Mouse (Mus musculus) CH12.LX (cell line): ENCODE data around the gene Mmp28. TPM values are rescaled to one million over a fixed set of nuclear protein-coding genes. Genes with fewer than 3 reads are reported as not detected.

ENCODE experiments used
- DNase-seq: peaks from one replicate; pipeline ENCODE4 v3.0.0-alpha.2; 2013; ENCODE audit errors: extremely low read depth
- H3K27ac ChIP-seq: 2 replicates; pipeline ENCODE4 v1.5.1; 2012; ENCODE audit warnings: low read depth, mild to moderate bottlenecking, control low read depth, moderate library complexity; ENCODE audit not compliant: insufficient read depth
- H3K27me3 ChIP-seq: replicated peaks from 2 replicates; pipeline ENCODE3; 2012; ENCODE audit warnings: inconsistent platforms
- H3K36me3 ChIP-seq, 2 experiments: replicated peaks in 1 of 2; 2 replicates each; pipeline versions ENCODE3 to v1.6.1; 2012; ENCODE audit warnings: inconsistent platforms in 1 of 2, low read length in 1 of 2, mild to moderate bottlenecking in 1 of 2, mixed read lengths in 1 of 2, moderate library complexity in 1 of 2; ENCODE audit not compliant: control insufficient read depth in 1 of 2, insufficient read depth in 1 of 2
- H3K4me1 ChIP-seq, 2 experiments: 2 replicates each; pipeline ENCODE4 v1.6.1; 2012; ENCODE audit warnings: inconsistent platforms in 1 of 2, moderate library complexity in 1 of 2; ENCODE audit not compliant: insufficient read depth in 2 of 2, control insufficient read depth in 1 of 2
- H3K4me2 ChIP-seq: 2 replicates; pipeline ENCODE4 v1.6.1; 2012; ENCODE audit warnings: low read depth, mild to moderate bottlenecking, control low read depth; ENCODE audit not compliant: poor library complexity, insufficient read depth, severe bottlenecking
- H3K4me3 ChIP-seq, 3 experiments: fragments of 150-350 bp in 1 of 3; sonication (generic) in 1 of 3; replicated peaks in 1 of 3; 2 replicates each; pipeline versions ENCODE3 to v1.5.1; 2011 to 2012; ENCODE audit warnings: low read depth in 2 of 3, low read length in 2 of 3, mild to moderate bottlenecking in 2 of 3, moderate library complexity in 2 of 3, control low read depth in 1 of 3, improper control_type of control experiment in 1 of 3, inconsistent platforms in 1 of 3, mixed read lengths in 1 of 3; ENCODE audit not compliant: poor library complexity in 1 of 3
- H3K79me2 ChIP-seq: replicated peaks from 2 replicates; pipeline ENCODE4 v1.6.1; 2012; ENCODE audit warnings: mild to moderate bottlenecking, moderate library complexity; ENCODE audit not compliant: control insufficient read depth, poor library complexity, insufficient read depth, severe bottlenecking; ENCODE audit errors: extremely low read depth
- H3K9ac ChIP-seq: 2 replicates; pipeline ENCODE4 v1.6.1; 2012; ENCODE audit warnings: low read depth, mild to moderate bottlenecking, control low read depth, moderate library complexity; ENCODE audit not compliant: insufficient read depth
- H3K9me3 ChIP-seq: replicated peaks from 2 replicates; pipeline ENCODE3; 2012; ENCODE audit warnings: low read length, inconsistent platforms, mixed read lengths
- BHLHE40 ChIP-seq: IDR thresholded peaks from 2 replicates; pipeline ENCODE4 v1.6.1; 2011; ENCODE audit warnings: mild to moderate bottlenecking, low read depth, low read length, improper control_type of control experiment
- E2F4 ChIP-seq: IDR thresholded peaks from 2 replicates; pipeline ENCODE4 v1.6.1; 2011; ENCODE audit warnings: low read depth, low read length, improper control_type of control experiment; ENCODE audit not compliant: insufficient replicate concordance
- ELF1 ChIP-seq: IDR thresholded peaks from 2 replicates; pipeline ENCODE4 v1.6.1; 2014; ENCODE audit warnings: low read depth, mild to moderate bottlenecking, inconsistent platforms, low read length, improper control_type of control experiment
- EP300 ChIP-seq: IDR thresholded peaks from 2 replicates; pipeline ENCODE4 v1.6.1; 2011; ENCODE audit warnings: low read length, improper control_type of control experiment
- ETS1 ChIP-seq: conservative IDR thresholded peaks from 2 replicates; pipeline ENCODE4 v1.6.1; 2012; ENCODE audit warnings: low read depth, mild to moderate bottlenecking, inconsistent platforms, low read length, improper control_type of control experiment, moderate library complexity
- GABPA ChIP-seq: IDR thresholded peaks from 2 replicates; pipeline ENCODE4 v1.6.1; 2012; ENCODE audit warnings: low read depth, low read length, improper control_type of control experiment, inconsistent platforms; ENCODE audit not compliant: insufficient replicate concordance
- HCFC1 ChIP-seq: IDR thresholded peaks from 2 replicates; pipeline ENCODE4 v1.6.1; 2012; ENCODE audit warnings: low read depth, mild to moderate bottlenecking, inconsistent platforms, low read length, improper control_type of control experiment
- IRF4 ChIP-seq: IDR thresholded peaks from 2 replicates; pipeline ENCODE4 v1.6.1; 2014; ENCODE audit warnings: low read depth, mild to moderate bottlenecking, inconsistent platforms, low read length, improper control_type of control experiment
- JUN ChIP-seq: IDR thresholded peaks from 2 replicates; pipeline ENCODE4 v1.6.1; 2011; ENCODE audit warnings: low read depth, mild to moderate bottlenecking, low read length, improper control_type of control experiment, moderate library complexity; ENCODE audit not compliant: insufficient read depth
- MAFK ChIP-seq: IDR thresholded peaks from 2 replicates; pipeline ENCODE4 v1.6.1; 2011; ENCODE audit warnings: low read length, improper control_type of control experiment; ENCODE audit not compliant: insufficient replicate concordance
- MAZ ChIP-seq: IDR thresholded peaks from 2 replicates; pipeline ENCODE4 v1.6.1; 2012; ENCODE audit warnings: low read depth, mild to moderate bottlenecking, inconsistent platforms, low read length, improper control_type of control experiment, moderate library complexity
- MEF2A ChIP-seq: IDR thresholded peaks from 2 replicates; pipeline ENCODE4 v1.6.1; 2014; ENCODE audit warnings: low read depth, mild to moderate bottlenecking, inconsistent platforms, low read length, improper control_type of control experiment, borderline replicate concordance
- MXI1 ChIP-seq: IDR thresholded peaks from 2 replicates; pipeline ENCODE4 v1.6.1; 2011; ENCODE audit warnings: mild to moderate bottlenecking, low read depth, low read length, improper control_type of control experiment
- MYC ChIP-seq: IDR thresholded peaks from 2 replicates; pipeline ENCODE4 v1.6.1; 2011; ENCODE audit warnings: low read depth, mild to moderate bottlenecking, improper control_type of control experiment, low read length
- NRF1 ChIP-seq: IDR thresholded peaks from 2 replicates; pipeline ENCODE4 v1.6.1; 2014; ENCODE audit warnings: low read depth, mild to moderate bottlenecking, inconsistent platforms, low read length, improper control_type of control experiment, moderate library complexity
- POLR2A ChIP-seq: IDR thresholded peaks from 2 replicates; pipeline ENCODE4 v1.6.1; 2011; ENCODE audit warnings: low read depth, mild to moderate bottlenecking, improper control_type of control experiment, low read length
- RCOR1 ChIP-seq: conservative IDR thresholded peaks from 2 replicates; pipeline ENCODE4 v1.6.1; 2012; ENCODE audit warnings: low read depth, mild to moderate bottlenecking, inconsistent platforms, low read length, improper control_type of control experiment
- SMC3 ChIP-seq: IDR thresholded peaks from 2 replicates; pipeline ENCODE4 v1.6.1; 2011; ENCODE audit warnings: low read depth, low read length, improper control_type of control experiment
- TBP ChIP-seq: conservative IDR thresholded peaks from 2 replicates; pipeline ENCODE4 v1.6.1; 2011; ENCODE audit warnings: low read depth, low read length, improper control_type of control experiment
- TCF12 ChIP-seq: IDR thresholded peaks from 2 replicates; pipeline ENCODE4 v1.6.1; 2014; ENCODE audit warnings: low read depth, mild to moderate bottlenecking, inconsistent platforms, low read length, improper control_type of control experiment
- UBTF ChIP-seq: IDR thresholded peaks from 2 replicates; pipeline ENCODE4 v1.6.1; 2012; ENCODE audit warnings: low read depth, mild to moderate bottlenecking, inconsistent platforms, low read length, improper control_type of control experiment, moderate library complexity
- USF1 ChIP-seq: IDR thresholded peaks from 2 replicates; pipeline ENCODE4 v1.6.1; 2014; ENCODE audit warnings: low read depth, mild to moderate bottlenecking, inconsistent platforms, low read length, improper control_type of control experiment
- ZKSCAN1 ChIP-seq: IDR thresholded peaks from 2 replicates; pipeline ENCODE4 v1.6.1; 2012; ENCODE audit warnings: low read depth, inconsistent platforms, low read length, improper control_type of control experiment, borderline replicate concordance
- ZMIZ1 ChIP-seq: IDR thresholded peaks from 2 replicates; pipeline ENCODE4 v1.6.1; 2012; ENCODE audit warnings: low read depth, mild to moderate bottlenecking, inconsistent platforms, low read length, improper control_type of control experiment
- dilution Hi-C: fragments of 300-500 bp; cut with MboI; formaldehyde crosslinking; loops from 2 replicates; pipeline ENCODE4 v1.14.3; 2020; ENCODE audit warnings: low sequenced_read_pairs; ENCODE audit not compliant: extremely low pct_unique_long_range_greater_than_20kb, extremely low pct_ligation_motif_present
- in situ Hi-C: fragments of 300-500 bp; cut with MboI; formaldehyde crosslinking; loops from 3 replicates; pipeline ENCODE4 v1.14.3; 2019; ENCODE audit warnings: low sequenced_read_pairs, low pct_ligation_motif_present, low pct_unique_long_range_greater_than_20kb, mixed read lengths
- polyA plus RNA-seq: library from polyadenylated mRNA; unstranded; fragments of >175 nt; gene quantifications from 2 replicates; pipeline ENCODE4 v1.2.1, GENCODE M21; 2012; ENCODE audit warnings: low read depth; ENCODE audit not compliant: insufficient read length
- total RNA-seq, 2 experiments: library from RNA; depleted of rRNA; stranded (reverse); fragments of 300-350 nt in 1 of 2; fragments of >200 nt in 1 of 2; gene quantifications; 2 replicates each; pipeline ENCODE4 v1.2.3; 2012 to 2014

The Mmp28 gene
- total and polyA plus RNA-seq, 3 experiments = 0.17 TPM; not detected in 2

DNA sequence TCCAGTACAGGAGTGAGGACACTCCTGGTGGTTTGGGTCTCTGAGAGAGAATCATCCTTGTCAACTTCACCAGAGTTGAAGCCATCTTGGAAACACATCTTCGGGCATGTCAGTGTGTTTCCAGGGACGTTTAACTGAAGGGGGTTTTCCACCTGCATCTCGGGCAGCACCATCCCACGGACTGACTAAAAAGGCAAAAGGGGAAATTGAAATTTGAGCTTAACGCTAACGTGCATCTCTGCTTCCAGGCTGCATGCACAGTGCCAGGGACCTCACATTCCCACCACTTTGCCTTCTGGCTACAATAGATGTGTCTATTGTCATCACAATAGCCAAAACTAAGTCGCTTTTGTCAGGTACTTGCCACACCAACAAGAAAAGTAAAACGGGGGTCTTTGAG lies 54.6 kb downstream of the Mmp28 start:
- peak; percentile 45 for DNase-seq
- dilution Hi-C loops = no loop called here
- no peak overlapping the region for H3K4me3 ChIP-seq
- in situ Hi-C loops = loop anchor here (25.0 kb wide), 1 partner anchor 496 kb away; the partner anchor contains the start of genes Nle1 and Unc45b
- peaks cover 22% of the 10 kb centered on the region for H3K27me3 ChIP-seq
- H3K27ac ChIP-seq = no peak overlapping the region
- H3K4me2 ChIP-seq = no peak overlapping the region
- H3K4me1 ChIP-seq = peaks cover 17 to 35% of the 10 kb centered on the region in 2 experiments
- TF ChIP-seq ZMIZ1 (no peak), IRF4 (peak; percentile 82), GABPA (no peak), EP300 (peak; percentile 53; the same call in 1 of the 2 replicates), MXI1 (peak; percentile 48; the same call in 1 of the 2 replicates), MEF2A (peak; percentile 18; the same call in 1 of the 2 replicates), BHLHE40 (peak; percentile 62; the same call in 1 of the 2 replicates)
- no peaks in the 10 kb centered on the region for H3K79me2 ChIP-seq
- H3K9me3 ChIP-seq = no peaks in the 10 kb centered on the region
- H3K36me3 ChIP-seq = peaks cover 13 to 24% of the 10 kb centered on the region in 2 experiments
- no peak overlapping the region for H3K9ac ChIP-seq

DNA sequence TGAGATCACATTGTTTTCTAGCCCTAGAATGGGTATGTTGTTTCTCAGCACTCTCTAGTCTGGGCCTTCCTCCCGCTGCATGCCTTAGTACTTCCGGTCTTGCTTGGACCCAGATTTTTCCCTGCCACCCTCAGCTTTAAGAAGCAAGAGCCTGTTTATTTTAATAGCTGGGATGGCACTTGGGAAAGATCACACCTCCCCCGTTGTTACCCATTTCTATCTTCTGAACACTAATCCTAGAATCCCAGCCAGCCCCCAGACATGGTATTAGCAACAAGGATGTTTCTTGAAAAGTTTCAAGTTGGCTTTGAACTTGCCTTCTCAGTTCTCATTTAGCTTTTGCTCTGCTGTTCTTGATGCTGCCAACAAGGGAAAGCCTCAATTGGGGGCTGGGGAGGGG lies 56.5 kb downstream of the Mmp28 start:
- dilution Hi-C loops = no loop called here
- TF ChIP-seq MXI1 (no peak), JUN (no peak), MAFK (no peak), SMC3 (no peak), BHLHE40 (no peak), TCF12 (no peak)
- DNase-seq = no peak
- Histone ChIP-seq H3K4me1 (peaks cover 17 to 35% of the 10 kb centered on the region in 2 experiments), H3K9me3 (no peaks in the 10 kb centered on the region), H3K27me3 (peaks cover 8% of the 10 kb centered on the region), H3K27ac (no peak overlapping the region), H3K79me2 (no peaks in the 10 kb centered on the region), H3K36me3 (peaks cover 24 to 41% of the 10 kb centered on the region in 2 experiments), H3K9ac (no peak overlapping the region), H3K4me3 (no peak overlapping the region), H3K4me2 (no peak overlapping the region)
- in situ Hi-C loops = loop anchor here (25.0 kb wide), 1 partner anchor 494 kb away; the partner anchor contains the start of genes Nle1 and Unc45b

DNA sequence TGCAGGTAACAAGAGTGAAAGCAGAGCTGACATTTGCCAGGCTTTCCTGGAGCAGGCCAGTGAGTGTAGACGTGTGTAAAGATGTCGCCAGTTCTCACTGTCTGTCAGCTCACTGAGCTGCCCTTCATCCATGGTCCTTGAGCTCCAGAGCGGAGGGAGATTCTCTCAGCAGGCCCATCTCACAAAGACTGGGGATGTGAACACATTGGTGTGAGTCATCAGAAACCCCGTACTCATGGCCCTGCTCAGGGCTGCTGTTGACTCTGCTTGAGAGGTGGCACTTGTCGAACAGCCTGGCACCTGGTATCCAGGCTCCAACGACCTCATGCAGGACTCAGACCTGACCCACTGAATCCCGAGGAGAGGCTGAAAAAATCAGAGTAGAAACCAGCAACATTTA lies 59.1 kb downstream of the Mmp28 start:
- in situ Hi-C loops (loop anchor here (25.0 kb wide), 1 partner anchor 491 kb away; the partner anchor contains the start of genes Nle1 and Unc45b), dilution Hi-C loops (no loop called here)
- Histone ChIP-seq H3K9me3 (no peaks in the 10 kb centered on the region), H3K4me3 (no peak overlapping the region), H3K79me2 (no peaks in the 10 kb centered on the region), H3K27me3 (no peaks in the 10 kb centered on the region), H3K4me1 (peaks cover 17 to 52% of the 10 kb centered on the region in 2 experiments), H3K9ac (no peak overlapping the region), H3K36me3 (peaks cover 26 to 61% of the 10 kb centered on the region in 2 experiments), H3K4me2 (no peak overlapping the region), H3K27ac (no peak overlapping the region)
- no peak for DNase-seq
- TF ChIP-seq IRF4 (no peak), ELF1 (no peak), NRF1 (no peak), ZKSCAN1 (no peak), RCOR1 (no peak), E2F4 (no peak), EP300 (no peak), BHLHE40 (no peak), MAZ (no peak), USF1 (no peak), UBTF (no peak), TCF12 (no peak), HCFC1 (no peak), TBP (no peak), POLR2A (no peak), MYC (no peak), ETS1 (no peak)
- TF ChIP-seq, all 38 proteins: peak for 0
